Comparison of ENCODE assay signal across 8 mouse cellular contexts in genomic region chr2:167062965-167063880, GRCm38 (mm10). TPM values are rescaled to one million over a fixed set of nuclear protein-coding genes. Genes with fewer than 3 reads are reported as not detected.
DNase-seq lines count a peak whose midpoint lies in the region; ATAC-seq and TF ChIP-seq lines count a peak whose summit lies in the region.

Gene Znfx1, minus strand, starts transcription at chr2:167063015.

- no peaks in the 10 kb centered on the region for H3K27me3 ChIP-seq in embryonic facial prominence, embryonic 15.5 days
- no peaks in the 10 kb centered on the region for H3K27me3 ChIP-seq in kidney, embryonic 14.5 days (ENCODE audit: control insufficient read depth, insufficient read depth, low read length)
- H3K27me3 ChIP-seq in limb, embryonic 15.5 days, result no peaks in the 10 kb centered on the region

- peaks cover 26% of the 10 kb centered on the region for H3K36me3 ChIP-seq in embryonic facial prominence, embryonic 15.5 days
- H3K36me3 ChIP-seq in kidney, embryonic 14.5 days (ENCODE audit: control insufficient read depth, insufficient read depth, low read length), result peaks cover 26% of the 10 kb centered on the region
- peaks cover 29% of the 10 kb centered on the region for H3K36me3 ChIP-seq in limb, embryonic 15.5 days

- ATAC-seq in embryonic facial prominence, embryonic 15.5 days (ENCODE audit: insufficient number of reproducible peaks, low FRiP score, low TSS enrichment, low read depth), result peak; percentile 95
- ATAC-seq in kidney, embryonic 14.5 days (ENCODE audit: low FRiP score, low TSS enrichment), result peak; percentile 93
- peak; percentile 93 for ATAC-seq in limb, embryonic 15.5 days (ENCODE audit: insufficient number of reproducible peaks, low FRiP score, low TSS enrichment, low read depth)

- H3K4me1 ChIP-seq in bone marrow, adult 2 months (ENCODE audit: control insufficient read depth, insufficient read depth, low read length), result peaks cover 8% of the 10 kb centered on the region
- H3K4me1 ChIP-seq in embryonic facial prominence, embryonic 15.5 days, result peaks cover 37% of the 10 kb centered on the region
- peaks cover 25% of the 10 kb centered on the region for H3K4me1 ChIP-seq in kidney, embryonic 14.5 days (ENCODE audit: control insufficient read depth, insufficient read depth, low read length)
- peaks cover 27% of the 10 kb centered on the region for H3K4me1 ChIP-seq in limb, embryonic 15.5 days

- H3K4me2 ChIP-seq in embryonic facial prominence, embryonic 15.5 days (replicated peaks), result peak within 1 kb of the TSS; percentile 71
- H3K4me2 ChIP-seq in kidney, embryonic 14.5 days (replicated peaks; ENCODE audit: low read depth, low read length), result peak within 1 kb of the TSS; percentile 87
- H3K4me2 ChIP-seq in limb, embryonic 15.5 days, result peak within 1 kb of the TSS; percentile 70

- TF ChIP-seq CTCF in bone marrow, adult 2 months (IDR thresholded peaks at IDR 0.05; ENCODE audit: control insufficient read depth, insufficient read depth, low read length), result no peak

- under 1% methylated on average over 57 of the region's 57 CpGs for WGBS in bone marrow, adult 2 months
- under 1% methylated on average over 57 of the region's 57 CpGs for WGBS in embryonic facial prominence, embryonic 15.5 days
- under 1% methylated on average over 49 of the region's 57 CpGs for WGBS in kidney, embryonic 14.5 days
- under 1% methylated on average over 57 of the region's 57 CpGs for WGBS in limb, embryonic 15.5 days

- peak within 1 kb of the TSS; percentile 87 for H3K9ac ChIP-seq in embryonic facial prominence, embryonic 15.5 days
- H3K9ac ChIP-seq in kidney, embryonic 14.5 days (ENCODE audit: low read depth, low read length), result peak within 1 kb of the TSS; percentile 81
- peak within 1 kb of the TSS; percentile 87 for H3K9ac ChIP-seq in limb, embryonic 15.5 days

- no peaks in the 10 kb centered on the region for H3K9me3 ChIP-seq in embryonic facial prominence, embryonic 15.5 days (replicated peaks)
- no peaks in the 10 kb centered on the region for H3K9me3 ChIP-seq in kidney, embryonic 14.5 days (ENCODE audit: control insufficient read depth, low read length)
- no peaks in the 10 kb centered on the region for H3K9me3 ChIP-seq in limb, embryonic 15.5 days

- peak within 1 kb of the TSS; percentile 94 for H3K4me3 ChIP-seq in bone marrow, adult 2 months (replicated peaks; ENCODE audit: control insufficient read depth, low read depth, low read length)
- H3K4me3 ChIP-seq in embryonic facial prominence, embryonic 15.5 days (replicated peaks), result peak within 1 kb of the TSS; percentile 82
- peak within 1 kb of the TSS; percentile 85 for H3K4me3 ChIP-seq in kidney, embryonic 14.5 days (ENCODE audit: low read length)
- H3K4me3 ChIP-seq in limb, embryonic 15.5 days, result peak within 1 kb of the TSS; percentile 89

- peak; percentile 99 for TF ChIP-seq POLR2A in bone marrow, adult 2 months (IDR thresholded peaks at IDR 0.05; ENCODE audit: borderline replicate concordance, control insufficient read depth, low read depth, low read length)

- H3K27ac ChIP-seq in bone marrow, adult 2 months (ENCODE audit: control insufficient read depth, insufficient read depth, low read depth, low read length, poor library complexity), result peak within 1 kb of the TSS; percentile 96
- peak within 1 kb of the TSS; percentile 94 for H3K27ac ChIP-seq in embryonic facial prominence, embryonic 15.5 days (replicated peaks)
- H3K27ac ChIP-seq in kidney, embryonic 14.5 days (ENCODE audit: low read depth, low read length), result peak within 1 kb of the TSS; percentile 91
- H3K27ac ChIP-seq in limb, embryonic 15.5 days, result peak within 1 kb of the TSS; percentile 94

- DNase-seq in 3T3-L1 (ENCODE audit: low read depth, low spot score), result peak; percentile 97
- DNase-seq in heart, adult 9 months (ENCODE audit: low spot score in 2 of 2), result peak; percentile 95 to 97
- DNase-seq in monocyte, adult 2 months (ENCODE audit: low read depth in 1 of 2, low spot score in 2 of 2), result peak; percentile 93 to 96
- DNase-seq in spleen, postnatal 36 days (ENCODE audit: low spot score in 2 of 2), result peak; percentile 95 to 97

RNA-seq across cellular contexts. Expression of gene Znfx1, which starts in this region (rescaled TPM):
- 21.7 and 32.3 TPM in 2 replicates for polyA plus RNA-seq in bone marrow, adult 2 months (2011; ENCODE audit: insufficient read depth, insufficient read length, low replicate concordance, missing spikeins)
- 8.8 and 9.5 TPM in 2 replicates for polyA plus RNA-seq in embryonic facial prominence, embryonic 15.5 days (2015; fragmentation: Nextera tagmentation; extraction: Ambion mirVana)
- 4.3 and 10.5 TPM in 2 replicates for polyA plus RNA-seq in kidney, embryonic 14.5 days (2014; fragmentation: Nextera tagmentation; extraction: Ambion mirVana)
- polyA plus RNA-seq in limb, embryonic 15.5 days (2015; fragmentation: Nextera tagmentation; extraction: Ambion mirVana), result 8.5 and 9.1 TPM in 2 replicates

Comparison
In these comparisons a context has a peak if more than half of its experiments do, and no peak if none do; other contexts are left out.
1. Peak in every context shown above with its lines: DNase-seq, ATAC-seq, H3K4me3 ChIP-seq and H3K27ac ChIP-seq.